Mouse (Mus musculus) forebrain, embryonic 16.5 days (tissue): ENCODE measurements around the gene Poldip2. TPM values are rescaled to one million over a fixed set of nuclear protein-coding genes. Genes with fewer than 3 reads are reported as not detected.
"Not testable (repeated sequence)": the region's sequence is repeated elsewhere in the genome, so short reads cannot be mapped to it uniquely, and the experiment has no call there.

Experiments used
- ATAC-seq: fragments of 200-750 bp; cut with Nextera tagmentation; 2 replicates; pipeline ENCODE4 v1.8.0; 2017; ENCODE audit warnings: mild to moderate bottlenecking, moderate library complexity
- H3K27ac ChIP-seq: fragments of 300-500 bp; sonication (generic); 2 replicates; pipeline ENCODE4 v1.5.1; 2014; ENCODE audit warnings: low read length, control low read depth
- H3K27me3 ChIP-seq: fragments of 300-500 bp; sonication (generic); replicated peaks from 2 replicates; pipeline ENCODE4 v1.6.1; 2014; ENCODE audit warnings: low read length; ENCODE audit not compliant: control insufficient read depth, insufficient read depth
- H3K36me3 ChIP-seq: fragments of 300-500 bp; sonication (generic); 2 replicates; pipeline ENCODE4 v1.6.1; 2014; ENCODE audit not compliant: control insufficient read depth, insufficient read depth
- H3K4me1 ChIP-seq: fragments of 300-500 bp; sonication (generic); replicated peaks from 2 replicates; pipeline ENCODE4 v1.6.1; 2014; ENCODE audit warnings: low read length; ENCODE audit not compliant: control insufficient read depth, insufficient read depth
- H3K4me2 ChIP-seq: fragments of 300-500 bp; sonication (generic); 2 replicates; pipeline ENCODE4 v1.6.1; 2014; ENCODE audit warnings: mild to moderate bottlenecking, low read length, control low read depth
- H3K4me3 ChIP-seq: fragments of 300-500 bp; sonication (generic); replicated peaks from 2 replicates; pipeline ENCODE4 v1.5.1; 2014; ENCODE audit warnings: mild to moderate bottlenecking, low read length, control low read depth
- H3K9ac ChIP-seq: fragments of 300-500 bp; sonication (generic); replicated peaks from 2 replicates; pipeline ENCODE4 v1.6.1; 2014; ENCODE audit warnings: low read depth, low read length, control low read depth
- H3K9me3 ChIP-seq: fragments of 300-500 bp; sonication (generic); 2 replicates; pipeline ENCODE4 v1.6.1; 2016; ENCODE audit warnings: low read length; ENCODE audit not compliant: control insufficient read depth
- WGBS: fragments of 180-500 bp; shearing (Covaris S2); extraction: QIAGEN DNeasy Blood & Tissue Kit; methylation state at CpG from one replicate; pipeline ENCODE4 v1.1.7; 2014; 5-methylcytosine and 5-hydroxymethylcytosine counted together
- polyA plus RNA-seq: library from polyadenylated mRNA; unstranded; fragments of >200 nt; fragmentation: Nextera tagmentation; extraction: Ambion mirVana; gene quantifications from 2 replicates; pipeline ENCODE4 v1.2.1, GENCODE M21; 2015

Poldip2 gene
- polyA plus RNA-seq, 1 experiment from 2014 or later: 214 TPM

DNA sequence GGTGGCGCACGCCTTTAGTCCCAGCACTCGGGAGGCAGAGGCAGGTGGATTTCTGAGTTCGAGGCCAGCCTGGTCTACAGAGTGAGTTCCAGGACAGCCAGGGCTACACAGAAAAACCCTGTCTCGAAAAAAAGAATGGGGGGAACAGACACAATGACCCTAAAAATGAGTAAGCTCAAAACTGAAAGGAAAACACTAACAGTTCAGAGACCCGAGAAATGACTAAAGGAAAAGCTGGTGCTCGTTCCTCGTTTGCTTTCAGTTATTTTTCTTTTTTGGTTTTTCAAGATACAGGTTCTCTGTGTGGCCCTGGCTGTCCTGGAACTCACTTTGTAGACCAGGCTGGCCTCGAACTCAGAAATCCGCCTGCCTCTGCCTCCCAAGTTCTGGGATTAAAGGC, 19.5 kb downstream of the Poldip2 start:
- not testable (repeated sequence) for H3K4me3 ChIP-seq, H3K9me3 ChIP-seq, H3K27me3 ChIP-seq, H3K36me3 ChIP-seq, H3K27ac ChIP-seq, H3K4me2 ChIP-seq, ATAC-seq, H3K9ac ChIP-seq
- peaks cover 13% of the 10 kb centered on the region for H3K4me1 ChIP-seq
- 88% methylated on average over 10 of the region's 10 CpGs for WGBS

DNA sequence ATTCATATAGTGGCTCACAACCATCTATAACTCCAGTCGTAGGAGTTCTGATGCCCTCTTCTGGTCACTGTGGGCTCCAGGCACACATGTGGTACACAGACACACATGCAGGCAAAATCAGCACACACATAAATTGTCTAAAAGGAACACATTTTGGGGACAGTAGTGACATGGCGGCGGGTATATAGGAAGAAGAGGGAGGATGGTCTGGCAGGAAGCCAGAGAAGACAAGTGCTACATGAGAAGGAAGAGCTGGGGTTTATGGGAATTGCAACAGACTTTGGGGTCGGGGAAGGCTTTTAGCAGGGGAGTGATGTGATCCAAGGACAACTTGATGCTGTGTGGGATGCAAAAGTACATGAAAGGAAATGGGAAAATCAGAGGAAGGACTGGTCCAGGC, 22.5 kb downstream of the Poldip2 start:
- H3K4me3 ChIP-seq: peak overlapping the region; percentile 69
- H3K9me3 ChIP-seq: no peaks in the 10 kb centered on the region
- H3K27me3 ChIP-seq: no peaks in the 10 kb centered on the region
- peaks cover 26% of the 10 kb centered on the region for H3K4me1 ChIP-seq
- H3K36me3 ChIP-seq: peaks cover 7% of the 10 kb centered on the region; the same call in 1 of the 2 replicates
- no peak overlapping the region for H3K27ac ChIP-seq
- no peak for ATAC-seq
- 87% methylated on average over 4 of the region's 4 CpGs for WGBS
- H3K4me2 ChIP-seq: peak overlapping the region; percentile 80
- H3K9ac ChIP-seq: no peak overlapping the region

DNA sequence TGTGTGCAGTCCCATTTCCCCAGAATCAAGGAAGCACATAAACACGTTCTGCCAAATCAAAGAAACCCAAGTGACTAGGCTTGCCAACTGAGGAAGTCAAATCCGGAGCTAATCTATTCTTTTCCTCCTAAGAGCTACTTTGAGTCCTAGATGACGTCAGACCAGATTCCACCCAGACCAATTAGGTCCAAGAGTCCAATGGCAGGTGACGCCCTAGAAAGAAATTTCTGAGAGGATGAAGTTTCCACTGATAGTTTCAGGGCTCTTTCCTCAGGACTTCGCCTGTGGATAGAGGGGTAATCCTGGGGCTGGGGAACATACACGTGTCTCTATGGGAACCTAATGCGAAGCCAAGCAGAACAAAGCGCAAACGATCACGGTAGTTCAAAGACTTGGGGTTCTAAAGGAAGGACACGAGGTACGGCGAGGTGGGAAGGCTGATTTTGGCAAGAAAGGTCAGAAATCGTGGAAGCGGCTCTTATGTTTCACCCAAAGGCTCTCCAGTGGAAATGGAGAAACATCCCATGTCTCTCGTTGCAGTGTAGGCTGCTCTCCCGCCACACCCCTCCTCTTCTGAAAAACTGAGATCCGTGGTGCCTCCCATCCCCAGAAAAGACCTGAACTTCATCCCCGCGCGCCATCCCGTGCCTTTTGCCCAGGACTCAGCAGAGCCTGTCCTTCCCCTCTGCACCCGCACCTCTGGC, 23.5 kb downstream of the Poldip2 start:
- H3K27ac ChIP-seq: peak overlapping the region; percentile 91
- under 1% methylated on average over 23 of the region's 23 CpGs for WGBS
- H3K4me1 ChIP-seq: peaks cover 26% of the 10 kb centered on the region
- H3K27me3 ChIP-seq: no peaks in the 10 kb centered on the region
- peak overlapping the region; percentile 69 for H3K4me3 ChIP-seq
- no peak; the same call in 1 of the 2 replicates for ATAC-seq
- peak overlapping the region; percentile 80 for H3K9ac ChIP-seq
- H3K4me2 ChIP-seq: peak overlapping the region; percentile 80
- peaks cover 7% of the 10 kb centered on the region for H3K36me3 ChIP-seq
- H3K9me3 ChIP-seq: no peaks in the 10 kb centered on the region

DNA sequence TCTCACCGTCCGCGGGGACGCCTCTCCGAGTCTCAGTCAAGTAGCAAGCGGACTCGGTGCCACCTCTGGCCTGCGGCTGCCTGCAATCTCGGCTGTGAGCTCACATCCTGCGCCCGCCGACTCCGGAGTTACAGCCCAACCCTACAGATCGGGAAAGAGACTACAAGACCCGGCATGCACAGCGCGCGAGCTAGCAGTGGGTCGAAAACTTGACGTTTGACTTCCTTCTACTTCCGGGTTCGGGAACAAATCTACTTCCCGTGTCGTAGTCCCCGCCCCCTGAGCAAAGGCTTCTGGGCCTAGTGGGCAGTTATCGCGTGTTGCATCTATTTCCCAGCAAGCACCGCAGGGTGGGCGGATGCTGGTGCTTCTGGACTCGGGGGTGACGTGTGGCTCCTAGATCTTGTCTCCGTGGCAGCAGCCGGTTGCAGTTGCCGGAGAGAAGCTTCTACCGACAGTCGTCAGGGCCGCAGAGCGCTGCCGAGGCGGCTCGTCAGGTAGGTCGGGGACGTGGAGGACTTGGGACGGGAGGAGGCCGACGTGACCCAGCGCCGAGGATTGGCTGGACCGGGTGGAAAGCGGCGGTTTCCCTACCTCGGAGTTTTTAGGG, 24.2 kb downstream of the Poldip2 start, which contains the start of the genes Tnfaip1 and Ift20:
TSS of gene Tnfaip1 (minus strand) at position 253 of the 610 bp plus-strand sequence.
TSS of gene Ift20 (plus strand) at position 282 of the 610 bp plus-strand sequence.
- WGBS: 0% methylated on average over 52 of the region's 52 CpGs
- Histone ChIP-seq H3K4me1 (peaks cover 26% of the 10 kb centered on the region), H3K4me2 (peak within 1 kb of the TSS; percentile 88), H3K27ac (peak within 1 kb of the TSS; percentile 91), H3K9me3 (no peaks in the 10 kb centered on the region), H3K27me3 (no peaks in the 10 kb centered on the region), H3K9ac (peak within 1 kb of the TSS; percentile 80), H3K4me3 (peak within 1 kb of the TSS; percentile 69), H3K36me3 (peaks cover 10% of the 10 kb centered on the region)
- ATAC-seq: peak; percentile 99

DNA sequence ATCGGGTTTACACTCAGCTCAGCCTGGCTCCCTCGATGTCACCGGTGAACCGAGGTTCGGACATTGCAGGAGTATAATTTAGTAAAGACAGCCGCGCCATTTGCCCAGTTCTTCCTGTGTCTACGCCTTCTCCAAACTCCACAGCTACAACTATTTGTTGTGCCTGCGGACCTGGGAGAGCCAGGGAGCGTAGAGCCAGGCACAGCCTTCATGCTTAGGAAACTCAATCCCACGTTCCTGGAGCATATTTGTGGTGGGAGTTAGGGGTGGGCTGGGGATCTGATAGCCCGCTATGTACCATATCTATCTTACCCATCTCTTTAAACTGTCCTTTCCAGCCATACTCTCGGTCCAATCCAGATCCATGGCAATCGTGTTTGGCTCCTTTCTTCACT, 24.7 kb downstream of the Poldip2 start:
- peak overlapping the region; percentile 88 for H3K4me2 ChIP-seq
- H3K36me3 ChIP-seq: peaks cover 10% of the 10 kb centered on the region
- 2% methylated on average over 14 of the region's 14 CpGs for WGBS
- ATAC-seq: peak; percentile 5; the same call in 1 of the 2 replicates
- H3K9me3 ChIP-seq: no peaks in the 10 kb centered on the region
- H3K4me3 ChIP-seq: peak overlapping the region; percentile 69
- H3K27ac ChIP-seq: peak overlapping the region; percentile 87
- H3K27me3 ChIP-seq: no peaks in the 10 kb centered on the region
- peak overlapping the region; percentile 75 for H3K9ac ChIP-seq
- H3K4me1 ChIP-seq: peaks cover 26% of the 10 kb centered on the region

- no peak for ATAC-seq
- Histone ChIP-seq H3K27ac (no peak overlapping the region), H3K4me2 (no peak overlapping the region), H3K36me3 (peaks cover 14% of the 10 kb centered on the region), H3K9ac (no peak overlapping the region), H3K4me3 (no peak overlapping the region), H3K27me3 (no peaks in the 10 kb centered on the region), H3K4me1 (peaks cover 15% of the 10 kb centered on the region), H3K9me3 (no peaks in the 10 kb centered on the region)
- 87% methylated on average over 3 of the region's 3 CpGs for WGBS
Measured at GRCm38 (mm10) chr11:78540358-78540757, 28.4 kb downstream of the Poldip2 start.

GRCm38 (mm10) chr11:78544449-78545111, 32.6 kb downstream of the Poldip2 start:
- H3K9me3 ChIP-seq: no peaks in the 10 kb centered on the region

GRCm38 (mm10) chr11:78545181-78545580, 33.2 kb downstream of the Poldip2 start:
- Histone ChIP-seq H3K4me2 (no peak overlapping the region), H3K4me1 (peaks cover 12% of the 10 kb centered on the region), H3K4me3 (no peak overlapping the region), H3K9ac (no peak overlapping the region), H3K27ac (no peak overlapping the region), H3K36me3 (peaks cover 8% of the 10 kb centered on the region), H3K9me3 (no peaks in the 10 kb centered on the region), H3K27me3 (no peaks in the 10 kb centered on the region)
- no peak for ATAC-seq
- WGBS: 71% methylated on average over 8 of the region's 8 CpGs

More at GRCm38 (mm10) chr11:78544449-78545111, 32.6 kb downstream of the Poldip2 start:
- Histone ChIP-seq H3K9ac (no peak overlapping the region), H3K27me3 (no peaks in the 10 kb centered on the region), H3K4me2 (no peak overlapping the region), H3K36me3 (peaks cover 10% of the 10 kb centered on the region), H3K27ac (no peak overlapping the region), H3K4me1 (peaks cover 6% of the 10 kb centered on the region), H3K4me3 (no peak overlapping the region)
- ATAC-seq: no peak
- 92% methylated on average over 7 of the region's 7 CpGs for WGBS
